In genomic region chr19:43986069-43986794, GRCm38 (mm10) we compare ENCODE assay signal across 7 mouse cellular contexts. TPM values are rescaled to one million over a fixed set of nuclear protein-coding genes. Genes with fewer than 3 reads are reported as not detected.
A peak's percentile ranks its signal among the peaks of the same experiment; 100 is the strongest.
DNase-seq lines count a peak whose midpoint lies in the region; ATAC-seq lines count a peak whose summit lies in the region.

Cpn1 (minus strand) TSS chr19:43986556.

- no peaks in the 10 kb centered on the region for H3K27me3 ChIP-seq in forebrain, embryonic 14.5 days (replicated peaks; ENCODE audit: control insufficient read depth, insufficient read depth, low read length)
- H3K27me3 ChIP-seq in midbrain, embryonic 11.5 days (ENCODE audit: control insufficient read depth, insufficient read depth, low read length): no peaks in the 10 kb centered on the region

- H3K27ac ChIP-seq in forebrain, embryonic 14.5 days (ENCODE audit: low read depth, low read length): no peak within 1 kb of the TSS
- no peak within 1 kb of the TSS for H3K27ac ChIP-seq in midbrain, embryonic 11.5 days (ENCODE audit: low read depth, low read length)

- H3K4me1 ChIP-seq in forebrain, embryonic 14.5 days (ENCODE audit: control insufficient read depth, insufficient read depth, low read length): 0 out of 2 replicates have a peak, but pooled peaks cover 6% of the 10 kb centered on the region
- H3K4me1 ChIP-seq in midbrain, embryonic 11.5 days (ENCODE audit: control insufficient read depth, insufficient read depth, low read length): no peaks in the 10 kb centered on the region

- H3K9ac ChIP-seq in forebrain, embryonic 14.5 days (ENCODE audit: low read length): peak within 1 kb of the TSS; percentile 17; the same call in 1 of the 2 replicates
- H3K9ac ChIP-seq in midbrain, embryonic 11.5 days (ENCODE audit: low read length): 0 out of 2 replicates have a peak within 1 kb of the TSS, but pooled peaks have one; percentile 1

- no peak for DNase-seq in forebrain, embryonic 14.5 days (ENCODE audit: low spot score)
- peak; percentile 75 to 91 for DNase-seq in kidney, postnatal 25 days
- DNase-seq in midbrain, embryonic 11.5 days (ENCODE audit: low spot score, missing footprints): peak; percentile 89
- DNase-seq in thymus, postnatal 25 days: no peak
- no peak for DNase-seq in B cell, adult 2 months
- no peak for DNase-seq in spleen, postnatal 10 days (ENCODE audit: low spot score in 2 of 2)

- ATAC-seq in common myeloid progenitor, adult 5-6 weeks (replicated peaks; ENCODE audit: low read depth, poor library complexity, severe bottlenecking): 0 out of 2 replicates have a peak, but pooled peaks have one; percentile 42
- no peak for ATAC-seq in forebrain, embryonic 14.5 days
- no peak for ATAC-seq in midbrain, embryonic 11.5 days (ENCODE audit: low FRiP score)

- H3K36me3 ChIP-seq in forebrain, embryonic 14.5 days (ENCODE audit: control insufficient read depth, insufficient read depth, low read length): no peaks in the 10 kb centered on the region
- no peaks in the 10 kb centered on the region for H3K36me3 ChIP-seq in midbrain, embryonic 11.5 days (ENCODE audit: control insufficient read depth, insufficient read depth, low read length)

- no peaks in the 10 kb centered on the region for H3K9me3 ChIP-seq in forebrain, embryonic 14.5 days (replicated peaks; ENCODE audit: control insufficient read depth, low read length)
- no peaks in the 10 kb centered on the region for H3K9me3 ChIP-seq in midbrain, embryonic 11.5 days (ENCODE audit: control insufficient read depth, low read length)

- 18% methylated on average over 30 of the region's 30 CpGs for whole genome bisulfite sequencing in forebrain, embryonic 14.5 days
- 20% methylated on average over 30 of the region's 30 CpGs for WGBS in midbrain, embryonic 11.5 days

- peak within 1 kb of the TSS; percentile 30 for H3K4me2 ChIP-seq in forebrain, embryonic 14.5 days (ENCODE audit: low read length)
- H3K4me2 ChIP-seq in midbrain, embryonic 11.5 days: peak within 1 kb of the TSS; percentile 19

- no peak within 1 kb of the TSS for H3K4me3 ChIP-seq in forebrain, embryonic 14.5 days (ENCODE audit: low read depth, low read length)
- no peak within 1 kb of the TSS for H3K4me3 ChIP-seq in midbrain, embryonic 11.5 days (ENCODE audit: low read depth, low read length)

RNA-seq across cellular contexts. Expression of gene Cpn1, which starts in this region (rescaled TPM):
- 0.19 TPM in 1 of 2 replicates, not detected in the other for total RNA-seq in common myeloid progenitor, adult 5-6 weeks (2017)
- 0.24 and 0.38 TPM in 2 replicates for polyA plus RNA-seq in forebrain, embryonic 14.5 days (2014; fragmentation: Nextera tagmentation; extraction: Ambion mirVana)
- 0.14 and 0.28 TPM in 2 replicates for polyA plus RNA-seq in midbrain, embryonic 11.5 days (2014; fragmentation: Nextera tagmentation; extraction: Ambion mirVana)

Comparison
In these comparisons a context has a peak if more than half of its experiments do, and no peak if none do; other contexts are left out.
1. Peak in ATAC-seq in common myeloid progenitor, adult 5-6 weeks; RNA of the gene not detected or under 1 TPM.
2. Peak in DNase-seq, H3K9ac ChIP-seq and H3K4me2 ChIP-seq in midbrain, embryonic 11.5 days; RNA of the gene not detected or under 1 TPM.
3. DNase-seq: peak in kidney, postnatal 25 days (2 of 2); none in forebrain, embryonic 14.5 days (single experiment), thymus, postnatal 25 days (single experiment), B cell, adult 2 months (0 of 2) and spleen, postnatal 10 days (0 of 2).